Mouse (Mus musculus) T-helper 17 cell (primary cell): ENCODE measurements around the gene Llph.

Experiments used
- in situ Hi-C, 2 experiments: fragments of 300-600 bp; cut with MboI, MseI; formaldehyde crosslinking; loops; 1 replicate in 1 of 2; 2 replicates in 1 of 2; pipeline ENCODE4 v1.15.1; 2025; ENCODE audit warnings: high pct_unique_total_duplicates in 2 of 2

Gene Llph

DNA sequence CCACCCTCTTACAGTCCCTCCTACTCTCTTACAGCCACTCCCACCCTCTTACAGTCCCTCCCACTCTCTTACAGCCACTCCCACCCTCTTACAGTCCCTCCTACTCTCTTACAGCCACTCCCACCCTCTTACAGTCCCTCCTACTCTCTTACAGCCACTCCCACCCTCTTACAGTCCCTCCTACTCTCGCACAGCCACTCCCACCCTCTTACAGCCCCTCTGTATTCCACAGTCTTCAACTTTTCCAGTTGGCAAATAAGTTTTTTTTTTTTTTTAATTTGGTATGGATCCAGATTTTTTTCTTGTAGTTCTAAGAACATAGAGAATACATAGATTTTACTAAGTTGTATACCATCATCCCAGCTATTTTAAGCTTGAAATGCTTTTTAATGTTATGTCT is 9.8 kb upstream of the Llph start:
- in situ Hi-C loops = loop anchor here (25.0 kb wide), 3 partner anchors 980 to 1820 kb away; partner anchors contain the start of genes Cand1 (in 1 of the 2) and Srgap1 (in 1 of the 2)

DNA sequence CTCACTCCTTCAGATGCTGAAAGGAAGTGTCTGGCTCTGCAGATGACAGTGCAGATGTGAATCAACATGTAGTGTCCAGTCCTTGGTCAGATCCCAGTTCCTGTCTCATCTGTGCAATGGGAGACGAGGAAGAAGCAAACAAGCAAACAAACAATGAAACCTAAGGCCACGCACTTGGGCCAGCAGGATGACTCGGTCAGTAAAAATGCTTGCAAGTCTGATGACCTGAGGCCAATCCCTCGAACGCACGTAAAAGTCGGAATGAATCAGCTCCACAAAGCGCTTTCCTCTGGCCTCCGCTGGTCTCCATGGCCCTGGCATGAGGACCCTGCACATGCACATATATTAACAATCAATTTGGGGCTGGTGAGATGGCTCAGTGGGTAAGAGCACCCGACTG is 7.9 kb upstream of the Llph start:
- in situ Hi-C loops = loop anchor here (25.0 kb wide), 3 partner anchors 982 to 1818 kb away; partner anchors contain the start of genes Cand1 (in 1 of the 2) and Srgap1 (in 1 of the 2)

DNA sequence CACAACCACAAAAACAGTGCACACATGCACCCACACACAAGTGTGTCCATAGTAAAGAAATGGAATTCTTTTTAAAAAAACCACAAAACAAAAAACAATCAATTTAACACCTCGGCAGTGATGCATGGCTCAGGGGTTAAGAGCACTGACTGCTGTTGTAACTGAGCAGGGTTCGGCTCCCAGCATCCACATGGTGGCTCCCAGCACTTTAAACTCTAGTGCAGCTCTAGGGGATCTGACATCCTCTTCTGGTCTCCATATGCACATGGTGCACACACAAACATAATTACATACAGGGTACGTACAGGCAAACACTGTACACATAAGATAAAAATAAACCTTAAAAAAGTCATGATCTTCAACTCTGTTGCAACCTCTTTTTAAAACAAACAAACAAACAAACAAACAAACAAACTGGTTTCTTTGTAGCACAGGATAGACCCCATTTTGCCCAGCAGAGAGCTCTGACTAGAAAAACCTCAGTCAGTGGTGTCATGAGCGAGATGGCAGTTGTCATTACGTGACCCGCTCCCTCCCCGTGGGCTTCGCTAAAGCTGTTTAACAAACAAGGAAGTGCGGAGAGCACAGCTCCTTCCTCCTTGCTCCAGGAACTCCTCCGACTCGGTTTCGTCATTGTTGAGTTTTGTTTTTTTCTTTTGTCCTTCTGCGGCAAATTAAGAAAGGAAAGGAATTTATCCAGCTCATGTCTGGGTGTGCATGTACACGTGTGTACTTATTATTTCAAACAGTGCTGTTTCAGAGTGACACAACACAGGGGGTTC is 7.1 kb upstream of the Llph start:
- in situ Hi-C loops = loop anchor here (10.0 to 25.0 kb wide), 4 partner anchors 982 to 1818 kb away; partner anchors contain the start of genes Cand1 (in 1 of the 2) and Srgap1 (in 1 of the 2)

DNA sequence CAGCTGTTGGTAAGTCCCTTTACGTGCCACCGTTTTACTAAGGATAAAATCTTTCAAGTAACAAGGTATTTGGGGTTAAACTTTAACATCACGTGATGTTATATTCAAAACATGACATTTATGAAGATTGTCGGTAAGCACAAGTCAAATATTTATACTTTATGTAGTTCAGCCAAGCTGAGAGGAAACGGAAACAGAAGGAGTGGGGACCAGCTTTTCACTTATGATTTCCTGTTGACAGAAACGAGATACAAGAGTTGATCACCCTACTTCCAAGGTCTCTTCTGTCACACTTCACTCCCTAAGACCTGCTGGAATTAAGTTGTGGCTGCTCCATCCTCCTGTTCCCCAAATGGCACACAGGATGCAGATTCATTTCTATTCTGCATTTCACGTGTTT is 6.1 kb upstream of the Llph start:
- in situ Hi-C loops = loop anchor here (10.0 to 25.0 kb wide), 4 partner anchors 983 to 1817 kb away; partner anchors contain the start of genes Cand1 (in 1 of the 2) and Srgap1 (in 1 of the 2)

DNA sequence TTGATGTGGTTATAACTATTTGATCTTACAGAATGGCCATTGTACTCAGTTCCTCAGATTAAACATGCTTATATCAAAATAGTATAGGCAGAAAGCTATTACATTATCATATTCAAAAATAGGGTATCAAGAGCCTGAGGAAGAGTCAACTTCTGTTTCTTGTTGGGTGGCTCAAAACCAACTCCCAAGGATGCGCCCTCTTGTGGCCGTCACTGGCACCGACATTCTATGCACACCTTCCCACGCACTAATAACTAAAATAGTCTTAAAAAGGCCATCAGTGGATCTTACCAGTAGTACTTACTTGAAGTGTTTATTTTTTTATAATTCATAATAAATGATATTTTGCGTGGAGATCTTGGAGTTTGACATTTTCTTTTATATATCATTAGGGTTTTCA is 4.8 kb downstream of the Llph start:
- in situ Hi-C loops = no loop called here

DNA sequence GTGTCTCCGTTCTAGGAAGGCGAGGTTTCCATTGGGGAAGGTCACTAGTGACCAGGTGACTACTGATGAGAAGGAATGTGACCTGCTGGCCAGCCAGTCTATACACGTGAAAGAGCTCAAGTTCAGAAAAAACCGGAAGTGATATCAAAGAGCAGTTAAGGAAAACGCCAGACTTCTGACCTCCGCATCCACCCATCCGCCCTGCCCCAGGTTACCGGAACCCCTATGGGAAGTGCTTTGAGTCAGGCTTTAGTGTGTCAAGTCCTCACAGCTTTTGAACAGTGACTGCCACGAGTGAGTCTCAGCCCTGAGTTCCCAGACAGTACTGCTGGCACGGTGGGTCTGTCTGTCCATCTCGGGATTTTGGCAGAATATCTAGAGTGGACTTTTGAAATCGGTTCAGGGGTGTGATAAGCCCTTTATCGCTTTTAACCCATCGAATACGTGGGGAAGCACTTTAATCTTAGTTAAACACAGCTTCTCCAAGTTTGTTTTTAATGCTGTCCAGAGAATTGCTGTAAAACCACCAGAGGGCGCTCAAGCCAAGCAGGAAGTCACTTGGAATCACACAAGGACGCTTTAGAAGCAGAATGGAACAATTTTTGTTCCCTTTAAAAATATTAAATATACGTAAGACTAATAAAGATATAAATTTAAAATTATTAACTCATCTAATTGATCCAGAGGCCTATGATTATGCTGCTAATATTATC is 6.9 kb downstream of the Llph start:
- in situ Hi-C loops = no loop called here

DNA sequence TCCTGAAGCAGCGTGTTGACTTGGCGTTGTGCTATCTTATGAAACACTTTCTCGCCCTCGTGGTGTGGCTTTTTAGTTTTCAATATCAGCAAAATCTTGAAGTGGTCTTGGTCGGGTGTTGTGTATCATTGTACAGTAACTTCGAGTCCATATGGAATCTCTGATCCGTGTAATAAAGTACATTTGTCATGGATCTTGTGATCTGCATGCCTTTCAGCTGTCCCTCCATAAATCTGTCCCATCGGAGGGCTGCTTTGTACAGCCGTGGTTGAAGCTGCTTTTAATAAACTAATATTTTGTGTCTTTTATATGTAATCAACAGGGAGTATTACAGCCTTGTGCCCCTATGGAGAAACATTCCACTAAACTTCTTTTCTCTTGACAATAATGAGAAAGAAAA is 10.0 kb downstream of the Llph start:
- in situ Hi-C loops = no loop called here

DNA sequence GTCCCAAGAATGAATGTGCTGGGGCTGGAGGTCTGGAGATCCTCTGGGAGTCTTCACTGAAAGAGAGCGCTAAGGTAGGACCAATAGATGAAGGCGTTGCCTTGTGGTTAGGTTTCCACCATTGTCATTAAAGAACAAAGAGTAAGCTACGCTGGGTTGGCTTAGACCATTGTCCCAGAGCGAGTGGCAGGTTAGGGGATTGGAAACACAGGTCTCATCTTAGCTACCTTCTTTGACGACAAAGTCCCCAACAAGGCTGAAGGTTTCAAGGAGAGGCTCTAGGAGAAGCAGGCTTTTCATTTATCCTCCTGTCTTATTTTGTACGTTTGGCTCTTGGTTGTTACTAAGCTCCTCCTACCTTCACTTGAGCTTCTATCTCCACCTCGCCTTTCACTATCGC is 11.4 kb downstream of the Llph start:
- in situ Hi-C loops = no loop called here

DNA sequence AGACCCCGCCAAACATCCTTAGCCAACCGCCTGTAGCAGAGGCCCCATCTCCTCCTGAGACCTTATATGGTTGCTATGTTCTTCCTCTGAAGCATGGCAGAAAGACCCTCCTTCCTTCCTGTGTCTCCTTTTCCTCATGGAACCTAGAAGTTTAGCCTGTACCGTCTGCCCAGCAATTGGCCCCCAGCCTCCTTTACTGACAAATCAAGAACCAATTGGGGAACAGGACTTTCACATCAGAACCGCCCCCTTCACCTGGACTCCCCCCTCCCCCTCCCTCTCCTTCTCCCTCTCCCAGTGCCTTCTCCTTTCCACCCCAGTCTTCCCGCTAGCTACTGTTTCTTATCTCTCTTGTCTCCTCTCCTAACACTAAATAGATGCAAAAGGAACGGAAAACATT is 12.6 kb downstream of the Llph start:
- in situ Hi-C loops = no loop called here

DNA sequence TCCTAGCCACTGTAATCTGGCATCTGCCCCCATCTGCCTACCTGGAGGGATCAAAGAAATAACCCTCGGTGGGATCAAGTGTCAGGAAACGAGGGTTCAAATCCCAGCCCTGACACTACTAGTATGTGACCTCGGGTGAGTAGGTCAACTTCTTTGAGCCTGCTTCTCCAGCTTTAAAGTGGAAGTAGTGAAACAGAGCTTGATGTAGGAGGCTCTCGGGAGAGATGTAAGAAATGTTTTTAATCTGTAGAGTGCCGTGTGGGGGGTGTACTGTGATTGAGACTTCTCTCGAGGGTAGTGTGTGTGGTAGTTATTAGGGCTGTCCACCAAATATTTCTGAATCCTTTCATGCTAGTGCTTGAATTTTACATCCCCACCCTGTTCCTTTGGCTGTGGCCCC is 15.6 kb downstream of the Llph start:
- in situ Hi-C loops = loop anchor here in 1 of 2 experiments (10.0 kb wide), 1 partner anchor 632 kb away; no protein-coding TSS in a partner anchor

DNA sequence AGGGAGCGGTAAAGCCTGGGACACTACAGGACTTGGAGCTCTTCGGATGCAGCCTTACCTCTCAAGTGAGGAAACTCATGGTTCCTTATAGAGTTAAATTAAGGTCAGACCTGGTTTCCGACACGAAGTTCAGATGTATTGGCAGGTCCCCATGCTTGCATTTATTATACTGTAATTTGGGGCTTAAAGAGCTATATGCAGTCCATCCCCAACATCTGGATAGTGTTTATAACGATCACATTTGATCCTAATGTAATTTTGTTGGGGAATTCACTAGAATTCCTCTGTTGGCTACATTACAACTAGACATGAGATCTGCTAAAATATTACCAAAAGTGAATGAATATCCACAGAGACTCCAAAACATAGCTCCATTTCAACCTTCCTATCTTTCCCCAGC is 18.8 kb downstream of the Llph start:
- in situ Hi-C loops = loop anchor here in 1 of 2 experiments (10.0 kb wide), 1 partner anchor 629 kb away; no protein-coding TSS in a partner anchor

DNA sequence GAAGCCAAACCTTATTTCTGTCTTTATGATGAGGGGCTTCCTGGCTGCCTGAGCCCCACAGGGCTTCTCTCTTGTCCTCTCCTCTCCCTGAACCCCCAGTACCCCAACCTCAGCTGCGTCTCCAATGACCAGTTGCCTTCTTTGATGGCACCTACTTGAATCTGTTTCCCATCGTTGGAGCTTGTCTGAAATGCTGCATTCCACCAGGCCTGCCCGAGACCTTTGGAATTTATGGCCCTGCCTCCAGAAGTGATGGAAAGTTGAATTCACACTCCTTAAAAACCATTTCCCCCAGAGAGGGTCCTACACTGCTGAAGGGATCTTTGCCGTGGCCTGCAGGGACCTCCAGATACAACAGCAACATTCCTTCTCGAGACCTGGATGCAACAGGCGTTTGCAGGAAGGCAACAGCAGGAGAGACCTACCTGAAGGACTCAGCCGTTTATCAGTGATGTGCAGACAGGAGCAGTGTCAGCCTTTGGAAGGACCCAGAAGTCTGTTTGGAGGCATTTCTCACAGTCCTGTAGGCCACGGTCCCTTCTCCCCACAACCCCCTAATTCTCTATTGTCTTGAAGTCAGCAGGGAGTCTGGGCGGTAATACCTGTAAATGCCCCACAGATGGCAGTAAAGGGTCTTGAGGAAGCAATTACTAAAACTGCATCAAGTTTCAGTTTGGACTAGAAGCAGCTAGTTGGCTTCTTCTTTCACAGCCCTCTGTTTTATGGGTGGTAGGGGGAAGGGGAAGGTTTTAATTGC is 20.3 kb downstream of the Llph start:
- in situ Hi-C loops = loop anchor here in 1 of 2 experiments (10.0 kb wide), 1 partner anchor 628 kb away; no protein-coding TSS in a partner anchor

DNA sequence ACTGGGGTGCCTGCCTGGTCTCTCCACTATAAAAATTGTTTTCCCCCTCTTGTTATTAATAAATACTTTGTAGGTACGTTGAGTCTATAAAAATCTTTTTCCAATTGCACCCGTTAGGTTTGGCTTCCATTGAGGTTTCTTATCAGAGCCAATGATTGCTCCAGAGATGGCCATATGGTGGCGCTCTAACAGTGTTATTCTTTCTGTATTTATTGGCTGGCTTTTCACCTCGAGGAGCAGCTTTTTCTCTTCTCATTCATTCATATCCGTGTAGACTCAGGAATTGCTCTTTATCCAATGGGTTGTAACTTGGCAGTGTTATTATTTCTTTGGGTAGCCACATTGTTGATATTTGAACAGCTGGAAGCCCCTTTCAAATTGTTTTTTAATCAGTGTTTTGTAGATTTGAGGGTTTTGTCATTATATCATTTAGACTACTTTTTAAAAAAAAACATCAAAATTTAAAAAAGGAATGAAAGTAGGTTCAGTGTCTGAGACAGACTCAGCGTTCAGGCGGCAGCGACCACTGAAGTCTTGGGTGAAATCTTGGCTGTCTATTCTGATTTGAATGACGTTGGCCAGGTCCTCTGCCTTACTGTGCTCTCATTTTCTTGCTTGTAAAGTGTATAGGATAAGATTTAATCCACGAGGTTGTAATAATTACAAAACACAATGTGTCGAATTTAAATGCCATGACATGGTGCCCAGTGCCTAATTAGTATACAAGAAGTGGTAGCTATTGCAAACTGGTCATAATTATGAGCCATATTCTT is 24.2 kb downstream of the Llph start:
- in situ Hi-C loops = loop anchor here in 1 of 2 experiments (5.0 kb wide), 1 partner anchor 454 kb away; no protein-coding TSS in a partner anchor

DNA sequence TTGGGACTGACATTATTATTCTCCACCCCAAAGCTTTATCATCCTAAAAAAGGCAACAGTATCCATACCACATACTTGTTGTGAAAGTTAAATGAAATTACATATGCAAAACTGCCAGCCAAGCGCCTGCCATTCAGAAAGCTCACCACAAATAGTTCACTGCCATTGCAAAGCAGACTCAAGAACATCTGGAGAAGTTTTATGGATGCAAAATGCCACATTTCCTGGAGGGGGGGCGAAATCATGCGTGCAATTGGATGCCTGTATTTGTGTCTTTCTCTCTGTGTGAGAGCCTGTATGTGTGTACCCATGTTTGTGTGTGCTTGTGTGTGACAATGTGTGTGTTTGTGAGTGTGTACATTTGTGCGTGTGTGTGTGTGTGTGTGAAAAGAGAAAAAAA is 24.9 kb downstream of the Llph start:
- in situ Hi-C loops = loop anchor here in 1 of 2 experiments (5.0 kb wide), 1 partner anchor 454 kb away; no protein-coding TSS in a partner anchor

DNA sequence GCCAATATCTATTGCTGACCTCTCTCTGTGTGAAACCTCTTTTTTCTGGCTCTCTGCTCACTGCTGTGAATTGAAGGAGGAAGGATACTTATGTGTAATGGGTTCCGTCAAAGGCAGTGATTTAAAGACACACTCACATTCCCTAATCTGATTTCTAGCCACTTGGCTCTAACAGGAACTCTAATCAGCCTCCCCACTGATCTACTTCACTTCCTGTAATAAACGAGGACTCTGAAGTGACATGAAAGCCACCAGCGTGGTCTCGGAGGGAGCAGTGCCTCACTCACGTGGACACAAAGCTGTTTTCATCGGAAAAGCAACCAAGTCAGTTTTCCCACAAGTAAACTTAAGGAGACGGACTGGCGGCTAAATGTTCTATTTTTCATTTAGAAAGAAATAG is 25.9 kb downstream of the Llph start:
- in situ Hi-C loops = loop anchor here in 1 of 2 experiments (5.0 kb wide), 1 partner anchor 455 kb away; no protein-coding TSS in a partner anchor

DNA sequence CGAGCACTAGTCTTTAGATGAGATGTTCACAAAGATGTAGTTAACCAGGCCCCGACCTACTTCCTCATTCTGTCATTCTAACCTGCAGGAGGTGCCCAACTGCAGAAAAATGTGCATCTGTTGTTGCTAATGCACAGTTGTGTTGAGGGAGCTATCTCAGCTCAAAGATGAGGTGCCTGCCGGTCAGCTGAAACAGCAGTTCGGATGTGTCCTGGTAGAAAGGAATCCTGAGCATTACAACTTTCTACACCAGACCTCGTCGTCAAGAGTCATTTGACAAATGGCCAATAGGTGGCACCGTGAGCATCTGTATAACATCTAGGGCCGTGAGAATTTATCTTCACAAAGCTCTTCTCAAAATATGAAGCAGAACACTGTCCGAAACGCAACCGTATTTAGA is 30.4 kb downstream of the Llph start:
- in situ Hi-C loops = loop anchor here in 1 of 2 experiments (5.0 kb wide), 1 partner anchor 310 kb away; no protein-coding TSS in a partner anchor

DNA sequence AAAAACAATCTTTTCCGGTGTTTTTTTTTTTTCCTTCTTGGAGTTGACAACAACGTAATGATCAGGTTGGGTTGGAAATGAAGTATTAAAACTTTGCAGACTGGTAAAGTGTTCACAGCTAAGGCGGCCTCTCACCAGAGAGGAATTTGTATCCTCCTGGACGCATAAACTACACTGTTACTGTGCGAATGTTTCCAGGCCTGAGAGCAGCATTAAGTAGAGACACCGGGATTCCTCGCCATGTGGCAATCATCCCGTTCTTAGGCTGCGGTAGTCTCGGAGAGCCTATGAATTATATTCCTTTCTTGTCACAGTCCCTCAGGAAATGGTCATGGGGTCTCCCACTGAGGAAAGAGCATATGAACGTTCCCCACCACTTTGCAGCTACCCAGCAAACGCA is 40.9 kb downstream of the Llph start:
- in situ Hi-C loops = loop anchor here in 1 of 2 experiments (10.0 kb wide), 1 partner anchor 473 kb away; no protein-coding TSS in a partner anchor

DNA sequence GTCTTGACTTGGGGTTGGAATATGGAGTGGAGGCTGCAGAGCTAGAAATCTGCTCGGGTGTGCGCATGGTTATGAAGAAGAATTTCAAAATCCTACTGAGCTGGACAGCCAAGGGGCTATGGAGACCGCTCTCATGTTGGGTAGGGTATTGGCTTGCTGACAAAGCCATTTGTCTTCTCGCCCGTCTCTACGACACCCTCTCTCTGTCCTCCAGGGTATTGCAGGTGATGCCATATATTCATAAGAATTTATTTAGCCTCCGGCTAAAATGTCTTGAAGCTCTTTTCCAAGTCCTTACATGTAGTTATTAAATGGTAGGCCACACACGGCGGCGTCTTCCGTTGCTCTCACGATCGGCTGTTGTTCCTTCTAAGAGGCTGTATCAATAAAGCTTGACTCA is 43.1 kb downstream of the Llph start:
- in situ Hi-C loops = loop anchor here in 1 of 2 experiments (10.0 kb wide), 1 partner anchor 475 kb away; no protein-coding TSS in a partner anchor

DNA sequence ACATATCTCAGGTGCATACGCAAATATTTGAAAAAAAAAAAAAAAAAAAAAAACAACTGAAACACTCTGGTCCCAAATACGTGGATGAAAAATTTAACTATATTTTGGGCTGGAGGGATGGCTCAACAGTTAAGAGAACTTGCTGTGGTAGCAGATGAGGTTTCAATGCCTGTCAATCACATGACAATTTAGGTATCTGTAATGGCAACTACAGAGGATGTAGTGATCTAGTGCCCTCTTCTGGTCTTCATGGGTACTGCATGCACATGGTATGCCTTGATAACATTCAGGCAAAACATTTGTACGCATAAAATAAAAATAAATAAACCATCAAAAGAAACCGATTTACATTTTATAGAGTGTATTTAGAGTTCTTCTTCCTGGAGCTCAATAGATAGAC is 43.9 kb downstream of the Llph start:
- in situ Hi-C loops = no loop called here

DNA sequence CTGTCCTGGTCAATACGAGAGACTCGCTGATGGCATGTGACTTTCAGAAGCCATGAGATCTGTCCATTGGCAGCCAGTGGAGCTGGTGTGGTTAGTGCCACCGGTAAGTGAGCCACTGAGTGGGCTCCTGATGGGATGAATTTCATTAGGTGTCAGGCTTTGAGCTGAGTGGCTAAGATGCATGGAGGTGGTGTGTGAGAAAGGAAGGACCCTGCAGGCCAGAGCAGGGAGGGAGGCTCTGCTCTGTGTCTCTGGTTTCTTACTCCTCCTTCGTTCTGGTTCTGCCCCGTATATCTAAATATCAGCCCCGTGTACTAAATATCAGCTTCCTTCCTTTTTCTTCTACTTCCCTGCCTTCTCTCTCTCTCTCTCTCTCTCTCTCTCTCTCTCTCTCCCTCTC is 44.4 kb downstream of the Llph start:
- in situ Hi-C loops = no loop called here
